Mouse (Mus musculus) left cerebral cortex, postnatal 10 days (tissue): ENCODE data around the gene Tmc4. TPM values are rescaled to one million over a fixed set of nuclear protein-coding genes. Genes with fewer than 3 reads are reported as not detected.

ENCODE experiments used
- DNase-seq, 2 experiments: peaks; one replicate each; pipeline ENCODE4 v3.0.0; 2021 to 2022; ENCODE audit warnings: low spot score in 2 of 2, mixed read lengths in 1 of 2; ENCODE audit errors: extremely low spot score in 1 of 2
- intact Hi-C: fragments of 180-260 bp; cut with DNase I; formaldehyde crosslinking; loops from one replicate; pipeline ENCODE4 v1.15.1; 2025
- total RNA-seq, 2 experiments: library from RNA; stranded (reverse); gene quantifications; 2 replicates each; pipeline ENCODE4 v1.2.3; 2021

The Tmc4 gene
- total RNA-seq, 2 experiments from 2014 or later: 5.1 to 5.8 TPM

- intact Hi-C loops: no loop called here
- DNase-seq: no peak
Observed at GRCm38 (mm10) chr7:3656966-3657365, 20.4 kb downstream of the Tmc4 start.

DNA sequence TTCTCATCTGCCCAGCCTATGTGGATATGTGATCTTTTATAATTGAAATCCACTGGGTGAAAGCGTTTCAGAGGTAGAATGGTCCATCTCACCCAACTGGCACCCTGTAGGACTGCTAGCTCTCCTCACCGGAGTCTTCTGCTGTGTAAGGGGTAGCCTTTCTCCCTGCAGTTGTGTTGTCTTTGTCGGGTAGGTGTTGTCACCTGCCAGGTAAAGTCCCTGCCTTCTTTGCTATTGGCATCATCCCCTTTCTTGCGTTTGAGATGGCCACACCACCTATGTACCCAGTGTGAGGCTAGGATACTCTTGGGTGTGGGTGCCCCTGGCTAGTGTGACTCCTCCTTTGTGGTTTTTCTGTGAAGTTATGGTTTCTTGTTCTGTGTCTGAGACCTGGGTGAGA lies 30.7 kb downstream of the Tmc4 start:
- no peak for DNase-seq
- intact Hi-C loops: no loop called here

DNA sequence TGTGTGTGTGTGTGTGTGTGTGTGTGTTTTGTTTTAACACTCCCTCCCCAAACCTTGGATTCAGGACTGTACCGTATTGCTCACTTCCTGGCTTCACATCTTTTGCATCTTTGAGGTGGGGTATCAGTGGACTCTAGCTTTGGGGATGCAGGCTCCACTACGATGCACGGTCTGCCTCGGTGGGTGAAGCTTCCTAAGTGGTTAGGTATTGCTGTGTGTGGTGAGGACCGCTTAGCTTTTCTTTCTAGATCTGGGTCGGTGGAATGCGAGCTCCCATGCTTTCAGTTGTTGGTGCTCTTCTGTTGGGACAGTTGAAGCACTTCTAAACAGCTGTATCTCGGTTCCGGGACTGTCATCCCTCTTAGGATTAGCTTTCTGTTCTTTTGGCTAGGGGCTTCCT lies 31.2 kb downstream of the Tmc4 start:
- intact Hi-C loops: no loop called here
- DNase-seq: no peak

DNA sequence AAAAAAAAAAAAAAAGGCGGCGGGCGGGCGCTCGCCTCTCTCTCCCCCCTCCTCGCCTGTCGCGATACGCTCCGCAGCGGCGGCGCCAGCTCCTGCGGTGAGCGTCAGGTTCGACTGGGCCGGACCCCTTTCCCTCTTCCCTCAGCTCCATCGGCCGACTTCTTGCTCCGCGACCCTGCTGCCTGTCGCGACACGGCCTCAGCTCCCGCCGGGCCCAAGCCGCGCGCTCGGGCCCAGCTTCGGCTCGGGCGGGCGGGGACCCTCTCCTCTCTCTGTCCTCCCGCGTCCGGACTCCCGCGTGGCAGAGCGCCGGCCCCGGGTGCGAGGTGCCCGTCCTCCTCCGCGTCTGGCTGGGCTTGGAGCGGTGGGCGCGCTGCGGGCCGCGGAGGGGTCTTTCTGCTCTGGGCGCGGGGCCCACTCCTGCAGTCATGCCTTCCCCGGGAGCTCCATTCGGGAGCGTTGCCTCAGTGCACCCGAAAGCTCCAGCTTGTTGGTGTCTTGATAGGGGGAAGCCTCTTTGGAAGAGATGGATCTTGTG lies 31.8 kb downstream of the Tmc4 start:
- intact Hi-C loops: no loop called here
- no peak for DNase-seq

DNA sequence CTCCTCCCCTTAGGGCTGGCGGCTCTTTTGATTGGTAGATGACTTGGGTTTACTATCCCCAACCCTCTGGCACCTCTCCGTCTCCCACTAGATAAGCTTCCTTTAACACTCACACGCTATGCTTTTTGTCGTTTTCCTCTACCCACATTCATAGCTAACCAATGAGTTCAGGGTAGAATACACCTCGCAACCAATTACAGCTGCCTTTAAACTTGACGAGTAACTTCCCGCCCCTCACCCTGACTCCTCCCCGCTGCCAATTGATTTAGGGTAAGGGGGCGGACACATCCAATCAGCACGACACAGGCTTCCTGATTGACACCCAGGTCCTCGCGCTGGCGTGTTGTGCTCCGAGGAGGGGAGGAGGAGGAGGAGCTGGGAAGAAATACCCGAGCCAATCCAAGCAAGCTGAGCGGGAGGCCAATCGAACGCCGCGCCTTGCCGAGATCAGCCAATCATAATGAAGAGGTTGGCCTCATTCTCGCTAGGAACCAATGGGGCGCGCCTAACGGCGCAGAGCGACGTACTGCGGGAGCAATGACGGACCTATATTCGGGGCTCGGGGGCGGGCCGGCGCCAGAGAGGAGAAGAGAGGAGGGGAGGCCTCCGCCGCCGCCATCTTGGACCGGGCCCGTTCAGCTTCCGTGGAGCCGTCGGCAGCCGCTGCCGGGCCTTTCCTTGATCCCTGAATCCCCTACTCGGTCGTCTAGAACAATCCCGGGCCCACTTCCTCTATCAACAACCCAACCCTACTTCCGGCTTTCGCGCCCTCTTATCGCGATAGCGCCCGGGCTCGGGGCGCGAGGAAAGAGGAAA lies 32.5 kb downstream of the Tmc4 start, which contains the start of gene Cnot3:
Gene Cnot3 (plus strand): TSS at position 597 of the 816 bp plus-strand sequence.
- intact Hi-C loops: no loop called here
- DNase-seq: peak; percentile 99

DNA sequence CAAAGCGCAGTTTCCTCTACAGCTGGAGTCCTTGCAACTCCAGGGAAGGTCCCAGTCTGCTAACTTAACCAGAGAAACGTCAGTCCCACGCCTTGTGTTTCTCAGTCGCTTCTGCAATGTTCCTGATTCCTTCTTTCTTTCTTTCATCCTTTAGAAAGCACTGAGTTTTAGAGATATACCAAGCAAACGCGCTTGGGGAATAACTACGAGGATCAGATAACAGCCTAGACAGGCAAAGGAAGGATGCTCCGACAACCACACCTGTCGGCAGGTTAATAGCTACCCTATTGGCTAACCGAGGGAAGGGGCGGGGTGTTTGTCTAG lies 33.0 kb downstream of the Tmc4 start:
- intact Hi-C loops: no loop called here

DNA sequence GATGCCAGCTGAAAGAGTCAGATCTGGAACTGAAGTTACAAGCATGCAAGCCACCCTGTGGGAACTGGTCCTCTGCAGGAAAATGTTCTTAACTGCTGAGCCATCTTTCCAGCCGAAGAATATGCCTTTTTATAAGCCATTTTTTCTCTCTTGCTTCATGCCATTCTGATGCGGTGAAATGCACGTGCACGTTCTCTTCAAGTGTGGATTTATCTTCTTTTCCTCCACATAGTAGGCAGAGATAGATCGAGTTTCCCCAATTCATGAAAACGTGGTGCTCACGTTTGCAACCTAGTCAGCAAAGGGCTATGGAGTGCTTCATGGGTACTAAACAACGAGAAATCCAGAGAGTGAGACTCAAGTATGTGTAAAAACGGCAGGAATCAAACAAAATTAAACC lies 33.5 kb downstream of the Tmc4 start:
- intact Hi-C loops: no loop called here
- DNase-seq: no peak

More for the DNA sequence above, 33.0 kb downstream of the Tmc4 start:
- peak in 1 of 2 experiments; percentile 91 for DNase-seq

- intact Hi-C loops: no loop called here
- no peak for DNase-seq
Observed at GRCm38 (mm10) chr7:3643412-3643811, 33.9 kb downstream of the Tmc4 start.

- intact Hi-C loops: no loop called here
- DNase-seq: no peak
Observed at GRCm38 (mm10) chr7:3630478-3630815, 46.9 kb downstream of the Tmc4 start.

DNA sequence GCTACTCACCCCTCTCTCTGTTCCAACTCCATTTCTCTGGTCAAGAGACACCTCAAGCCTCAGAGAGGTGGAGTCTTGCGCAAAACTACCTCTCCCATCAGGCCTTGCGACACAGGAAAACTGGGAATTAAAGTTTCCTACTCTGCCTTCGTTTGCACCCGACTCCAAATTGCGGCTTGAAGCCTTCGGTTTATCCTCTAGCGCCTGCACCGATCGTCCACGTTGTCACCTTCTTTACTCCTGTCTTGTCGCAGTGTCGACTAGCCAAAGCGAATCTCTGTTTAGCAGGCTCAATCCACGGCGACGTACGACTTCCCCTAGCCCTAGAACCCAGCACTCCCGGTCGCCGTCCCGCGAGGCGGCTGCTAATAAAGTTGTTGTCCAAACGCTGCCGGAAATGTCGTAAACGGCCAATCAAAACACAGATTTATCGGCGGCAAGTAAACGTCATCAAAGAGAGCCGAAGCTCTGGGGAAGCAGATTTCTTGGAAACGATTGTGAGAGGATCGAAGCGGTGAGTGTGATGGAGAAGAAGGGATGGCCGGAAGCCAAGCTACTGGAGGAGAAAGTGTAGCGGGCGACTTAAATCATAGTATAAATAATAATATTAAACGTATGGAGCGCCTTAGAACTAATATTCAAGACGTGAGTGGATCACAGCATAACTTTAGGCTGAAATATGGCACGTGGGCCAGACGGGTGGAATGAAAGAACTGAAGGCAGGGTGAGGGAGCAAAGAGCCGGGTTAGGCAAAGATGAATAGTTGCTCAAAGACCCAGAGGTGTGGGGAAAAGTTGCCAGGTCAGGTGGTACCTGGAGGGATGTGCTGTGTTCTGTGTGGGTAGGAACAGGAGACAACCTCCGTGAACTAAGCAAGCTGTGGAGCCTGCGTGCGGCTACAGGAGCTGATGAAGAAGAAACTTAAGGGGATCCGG lies 47.5 kb downstream of the Tmc4 start, which contains the start of the genes Tfpt and Prpf31:
Gene Tfpt (minus strand): TSS at position 387 of the 935 bp plus-strand sequence.
Gene Prpf31 (plus strand): TSS at position 443 of the 935 bp plus-strand sequence.
- intact Hi-C loops: no loop called here
- peak; percentile 93 to 94 for DNase-seq

- no peak for DNase-seq
- intact Hi-C loops: no loop called here
Observed at GRCm38 (mm10) chr7:3629030-3629429, 48.3 kb downstream of the Tmc4 start.

DNA sequence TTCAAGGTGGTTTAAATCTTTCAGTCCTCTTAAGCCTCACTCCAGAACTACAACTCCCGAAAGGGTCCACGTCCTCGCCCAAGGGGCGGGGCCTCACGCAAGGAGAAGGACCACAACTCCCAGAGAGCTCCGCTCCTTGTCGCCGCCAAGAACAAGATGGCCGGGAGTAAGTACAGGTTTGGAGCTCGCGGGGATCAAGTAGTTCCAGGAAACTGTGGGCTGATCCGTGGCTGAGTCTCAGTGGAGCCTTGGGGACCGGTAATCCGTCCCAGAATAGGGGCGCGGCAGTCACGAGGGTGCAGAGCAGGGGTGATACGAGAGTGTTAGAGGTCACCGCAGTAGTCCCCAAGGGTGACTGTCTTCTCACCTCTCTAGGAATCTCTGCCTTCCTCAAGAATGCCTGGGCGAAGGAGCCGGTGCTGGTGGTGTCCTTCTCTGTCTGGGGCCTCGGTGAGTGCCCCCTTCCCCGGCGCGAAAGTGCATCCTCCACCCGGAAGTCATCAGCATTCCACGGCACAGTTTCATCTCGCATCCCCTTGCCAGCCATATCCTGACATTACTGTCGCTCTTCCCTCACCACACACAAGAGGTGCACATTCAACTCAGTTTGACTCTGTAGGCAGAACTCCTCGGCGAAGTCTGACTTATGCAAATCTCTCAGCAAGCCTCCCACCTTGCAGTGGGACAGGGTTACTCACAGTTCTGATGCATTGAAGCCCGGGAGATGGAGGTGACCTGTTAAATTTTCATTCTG lies 59.9 kb downstream of the Tmc4 start, which contains the start of gene Ndufa3:
Gene Ndufa3 (plus strand): TSS at position 132 of the 754 bp plus-strand sequence.
- intact Hi-C loops: no loop called here
- DNase-seq: peak; percentile 88 to 94

DNA sequence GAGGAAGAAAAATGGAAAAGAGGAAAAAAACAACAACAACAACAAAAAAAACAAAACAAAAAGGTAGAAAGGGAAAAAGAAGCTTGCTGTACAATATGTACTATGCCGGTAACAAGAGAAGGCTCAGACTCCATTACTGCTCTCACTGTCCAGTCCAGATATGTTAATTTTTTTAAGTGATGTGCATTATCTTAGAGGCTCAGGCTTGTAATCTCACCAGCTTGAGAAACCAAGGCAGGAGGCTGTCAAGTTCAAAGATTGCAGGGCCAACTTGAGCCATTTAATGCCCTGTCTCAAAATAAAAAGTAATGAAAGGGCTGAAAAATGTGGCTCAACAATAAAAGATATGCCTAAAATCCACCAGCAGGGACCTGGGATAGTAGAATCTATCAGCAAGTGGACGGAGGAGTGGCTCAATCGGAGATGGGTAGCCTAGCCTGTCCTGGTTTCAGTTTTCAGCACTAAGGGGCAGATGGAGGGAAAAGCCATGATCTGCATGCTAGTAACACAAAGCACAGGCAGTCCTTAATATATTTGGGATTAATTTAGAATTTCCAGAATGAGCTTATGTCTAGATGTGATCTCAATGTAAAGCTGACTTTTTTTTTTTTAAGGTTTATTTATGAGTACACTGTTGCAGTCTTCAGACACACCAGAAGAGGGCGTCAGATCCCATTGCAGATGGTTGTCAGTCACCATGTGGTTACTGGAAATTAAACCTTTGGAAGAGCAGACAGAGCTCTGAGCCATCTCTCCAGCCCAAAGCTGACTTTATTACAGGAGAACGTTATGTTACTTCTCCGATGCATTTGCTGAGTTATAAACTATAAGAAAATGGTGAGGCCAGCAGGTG lies 60.7 kb downstream of the Tmc4 start:
- DNase-seq: no peak
- intact Hi-C loops: no loop called here

DNA sequence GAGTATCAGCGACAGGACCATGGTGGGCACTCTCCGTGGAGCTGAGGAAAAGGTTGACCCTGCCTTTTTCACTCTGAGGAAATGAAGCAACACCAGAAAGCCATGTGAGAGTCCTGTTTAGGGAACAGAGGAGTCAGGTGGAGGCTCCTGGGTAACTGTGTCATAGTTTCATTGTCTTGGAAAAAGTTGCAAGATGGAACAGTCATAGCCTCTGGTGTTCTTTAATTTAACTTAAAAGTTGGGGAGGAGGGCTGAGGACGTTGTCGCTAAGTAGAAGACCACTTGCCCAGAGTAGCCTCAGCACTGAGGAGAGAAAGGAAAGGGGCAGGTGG lies 61.3 kb downstream of the Tmc4 start, which contains the start of gene Oscar:
Gene Oscar (minus strand): TSS at position 101 of the 332 bp plus-strand sequence.
- intact Hi-C loops: no loop called here
- DNase-seq: no peak
